ENCODE assay signal across 11 mouse cellular contexts in the genomic region with DNA sequence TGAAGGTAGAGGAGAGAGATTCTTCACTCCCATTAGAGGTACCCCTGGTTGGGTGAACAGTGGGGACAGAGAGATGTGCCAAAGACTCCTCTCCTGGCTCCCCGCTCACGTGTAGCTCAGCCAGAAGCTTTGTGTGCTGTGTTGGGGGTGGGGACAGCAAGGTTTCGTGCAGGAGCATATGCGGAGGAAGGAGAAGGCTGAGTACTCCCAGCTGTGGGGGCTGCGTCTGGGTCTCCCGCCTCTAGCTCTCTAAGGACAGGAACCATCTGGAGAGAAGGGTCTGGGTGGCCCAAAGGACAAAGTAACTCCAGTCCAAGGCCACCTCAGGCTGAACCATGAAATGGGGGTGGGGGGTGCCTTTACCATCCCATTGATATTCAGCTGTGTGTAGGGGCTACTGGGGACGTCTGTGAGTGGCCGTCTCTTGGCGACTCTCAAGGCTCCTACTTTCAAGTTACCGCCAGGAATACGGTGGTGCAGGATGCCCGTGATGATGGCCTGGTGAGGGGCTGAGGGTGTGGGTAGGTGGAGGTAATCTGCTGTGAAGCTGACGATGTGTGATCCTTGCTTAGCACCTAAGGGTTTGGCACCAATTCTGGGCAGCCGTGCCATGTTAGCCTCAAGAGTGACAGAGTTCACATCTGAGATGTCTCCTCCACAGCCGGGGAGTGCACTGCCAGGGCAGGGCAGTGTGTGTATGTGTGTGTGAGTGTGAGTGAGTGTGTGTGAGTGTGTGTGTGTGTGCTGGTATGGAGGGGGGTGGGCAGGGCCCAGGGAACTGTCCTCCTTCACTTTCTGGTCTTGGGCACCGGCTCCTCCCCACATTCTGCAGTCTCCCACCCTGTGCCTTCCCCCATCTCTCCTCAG. TPM values are rescaled to one million over a fixed set of nuclear protein-coding genes. Genes with fewer than 3 reads are reported as not detected.
DNase-seq lines count a peak whose midpoint lies in the region; ATAC-seq and TF ChIP-seq lines count a peak whose summit lies in the region.
"Had no signal": no experiment of that assay in that cellular context is flagged by ENCODE, and none has a peak within 500 bp of the region (broad histone marks: within the 10 kb centered on the region; RNA-seq: fewer than 3 reads in every experiment).

No protein-coding gene starts in this region.

- 52% methylated on average over 16 of the region's 16 CpGs for WGBS in heart, embryonic 10.5 days
- 66% methylated on average over 16 of the region's 16 CpGs for WGBS in midbrain, embryonic 11.5 days
- 71% methylated on average over 16 of the region's 16 CpGs for WGBS in midbrain, embryonic 13.5 days
- 22% methylated on average over 16 of the region's 16 CpGs for WGBS in lung, embryonic 14.5 days
- WGBS in hindbrain, embryonic 10.5 days, result 64% methylated on average over 16 of the region's 16 CpGs

- peak overlapping the region; percentile 74 for H3K27ac ChIP-seq in heart, embryonic 10.5 days
- no peak overlapping the region for H3K27ac ChIP-seq in midbrain, embryonic 11.5 days (ENCODE audit: low read depth, low read length)
- H3K27ac ChIP-seq in midbrain, embryonic 13.5 days, result no peak overlapping the region
- peak overlapping the region; percentile 93 for H3K27ac ChIP-seq in lung, embryonic 14.5 days (ENCODE audit: low read depth)
- no peak overlapping the region; the same call in 1 of the 2 replicates for H3K27ac ChIP-seq in hindbrain, embryonic 10.5 days
- H3K27ac ChIP-seq: hindbrain, embryonic 14.5 days; left cerebral cortex, adult 2 months had no signal

- peaks cover 39% of the 10 kb centered on the region for H3K4me1 ChIP-seq in heart, embryonic 10.5 days
- H3K4me1 ChIP-seq in midbrain, embryonic 11.5 days (ENCODE audit: control insufficient read depth, insufficient read depth, low read length), result no peaks in the 10 kb centered on the region
- H3K4me1 ChIP-seq in midbrain, embryonic 13.5 days (replicated peaks), result peaks cover 6% of the 10 kb centered on the region; the same call in 1 of the 2 replicates
- peaks cover 9% of the 10 kb centered on the region for H3K4me1 ChIP-seq in lung, embryonic 14.5 days (ENCODE audit: insufficient read depth)
- peaks cover 16% of the 10 kb centered on the region for H3K4me1 ChIP-seq in hindbrain, embryonic 10.5 days (replicated peaks)

- no peak for ATAC-seq in midbrain, embryonic 11.5 days (ENCODE audit: low FRiP score)
- ATAC-seq in midbrain, embryonic 13.5 days, result no peak
- ATAC-seq in lung, embryonic 14.5 days (ENCODE audit: insufficient read depth), result peak; percentile 77
- ATAC-seq in megakaryocyte, adult 5-6 weeks (ENCODE audit: poor library complexity, severe bottlenecking), result no peak

- TF ChIP-seq CTCF in lung, embryonic 14.5 days (IDR thresholded peaks at IDR 0.05; ENCODE audit: low read depth), result no peak

- H3K4me2 ChIP-seq in midbrain, embryonic 11.5 days, result no peak overlapping the region
- H3K4me2 ChIP-seq in midbrain, embryonic 13.5 days (replicated peaks), result no peak overlapping the region
- H3K4me2 ChIP-seq in lung, embryonic 14.5 days, result peak overlapping the region; percentile 61
- H3K4me2 ChIP-seq: hindbrain, embryonic 14.5 days had no signal

- H3K4me3 ChIP-seq in heart, embryonic 10.5 days, result no peak overlapping the region; the same call in 1 of the 2 replicates
- H3K4me3 ChIP-seq in midbrain, embryonic 11.5 days (ENCODE audit: low read depth, low read length), result no peak overlapping the region
- no peak overlapping the region for H3K4me3 ChIP-seq in midbrain, embryonic 13.5 days (replicated peaks)
- H3K4me3 ChIP-seq in lung, embryonic 14.5 days (ENCODE audit: low read depth, low read length), result peak overlapping the region; percentile 40
- no peak overlapping the region for H3K4me3 ChIP-seq in hindbrain, embryonic 10.5 days
- H3K4me3 ChIP-seq: left cerebral cortex, adult 2 months had no signal

- no peak for DNase-seq in heart, embryonic 10.5 days (ENCODE audit: low spot score)
- DNase-seq in heart, postnatal 36 days, result no peak
- peak; percentile 59 for DNase-seq in midbrain, embryonic 11.5 days (ENCODE audit: low spot score, missing footprints)
- DNase-seq in lung, embryonic 14.5 days, result peak; percentile 93
- no peak for DNase-seq in hindbrain, embryonic 10.5 days (ENCODE audit: low spot score)
- no peak for DNase-seq in thymus, postnatal 36 days
- DNase-seq: retina, postnatal 1 day had no signal

- H3K9me3 ChIP-seq in heart, embryonic 10.5 days, result no peaks in the 10 kb centered on the region
- H3K9me3 ChIP-seq in midbrain, embryonic 11.5 days (ENCODE audit: control insufficient read depth, low read length), result no peaks in the 10 kb centered on the region
- no peaks in the 10 kb centered on the region for H3K9me3 ChIP-seq in midbrain, embryonic 13.5 days
- no peaks in the 10 kb centered on the region for H3K9me3 ChIP-seq in lung, embryonic 14.5 days (ENCODE audit: low read depth, low read length)
- H3K9me3 ChIP-seq in hindbrain, embryonic 10.5 days, result no peaks in the 10 kb centered on the region

- intact Hi-C loops in heart, postnatal 36 days (cut with DNase I), result no loop called here

- H3K27me3 ChIP-seq in heart, embryonic 10.5 days (ENCODE audit: insufficient read depth, poor library complexity, severe bottlenecking), result no peaks in the 10 kb centered on the region
- H3K27me3 ChIP-seq in midbrain, embryonic 11.5 days (ENCODE audit: control insufficient read depth, insufficient read depth, low read length), result no peaks in the 10 kb centered on the region
- no peaks in the 10 kb centered on the region for H3K27me3 ChIP-seq in midbrain, embryonic 13.5 days
- H3K27me3 ChIP-seq in lung, embryonic 14.5 days (ENCODE audit: insufficient read depth, low read length), result no peaks in the 10 kb centered on the region
- H3K27me3 ChIP-seq in hindbrain, embryonic 10.5 days (ENCODE audit: insufficient read depth, poor library complexity, severe bottlenecking), result no peaks in the 10 kb centered on the region

- no peak overlapping the region for H3K9ac ChIP-seq in midbrain, embryonic 11.5 days (ENCODE audit: low read length)
- H3K9ac ChIP-seq in midbrain, embryonic 13.5 days (replicated peaks), result no peak overlapping the region
- peak overlapping the region; percentile 58 for H3K9ac ChIP-seq in lung, embryonic 14.5 days
- H3K9ac ChIP-seq: hindbrain, embryonic 14.5 days had no signal

- H3K36me3 ChIP-seq in heart, embryonic 10.5 days, result peaks cover 29% of the 10 kb centered on the region
- peaks cover 1% of the 10 kb centered on the region; the same call in 1 of the 2 replicates for H3K36me3 ChIP-seq in midbrain, embryonic 11.5 days (ENCODE audit: control insufficient read depth, insufficient read depth, low read length)
- H3K36me3 ChIP-seq in midbrain, embryonic 13.5 days, result peaks cover 38% of the 10 kb centered on the region
- peaks cover 29% of the 10 kb centered on the region for H3K36me3 ChIP-seq in lung, embryonic 14.5 days (ENCODE audit: insufficient read depth)
- peaks cover 31% of the 10 kb centered on the region for H3K36me3 ChIP-seq in hindbrain, embryonic 10.5 days

RNA-seq across cellular contexts. Expression of a gene that starts 1.2 kb away (rescaled TPM):
- 0.49 and 1.8 TPM in 2 replicates for polyA plus RNA-seq in heart, embryonic 10.5 days (2016; fragmentation: Nextera tagmentation; extraction: Ambion mirVana)
- 1 to 10 TPM in 1 of 2 experiments, under 1 TPM in 1; 0.94 to 1.4 TPM for total RNA-seq in heart, postnatal 36 days (2021)
- 0.33 TPM in 1 of 2 replicates, not detected in the other for polyA plus RNA-seq in midbrain, embryonic 11.5 days (2014; fragmentation: Nextera tagmentation; extraction: Ambion mirVana)
- polyA plus RNA-seq in midbrain, embryonic 13.5 days (2015; fragmentation: Nextera tagmentation; extraction: Ambion mirVana), result 0.26 and 0.46 TPM in 2 replicates
- polyA plus RNA-seq in lung, embryonic 14.5 days (2014; fragmentation: Nextera tagmentation; extraction: Ambion mirVana), result 41.0 and 41.4 TPM in 2 replicates
- not detected in 2 replicates for total RNA-seq in megakaryocyte, adult 5-6 weeks (2015)
- not detected in 2 replicates for total RNA-seq in megakaryocyte, adult 5-6 weeks (2017)
- 0.27 and 0.39 TPM in 2 replicates for polyA plus RNA-seq in hindbrain, embryonic 10.5 days (2016; fragmentation: Nextera tagmentation; extraction: Ambion mirVana)

RNA-seq across cellular contexts. Expression of a gene that starts 10.2 kb away (rescaled TPM):
- 59.5 and 77.0 TPM in 2 replicates for polyA plus RNA-seq in heart, embryonic 10.5 days (2016; fragmentation: Nextera tagmentation; extraction: Ambion mirVana)
- 10 to 100 TPM; 23.7 to 23.9 TPM for total RNA-seq in heart, postnatal 36 days (2021)
- polyA plus RNA-seq in midbrain, embryonic 11.5 days (2014; fragmentation: Nextera tagmentation; extraction: Ambion mirVana), result 57.9 and 67.4 TPM in 2 replicates
- 79.1 and 82.8 TPM in 2 replicates for polyA plus RNA-seq in midbrain, embryonic 13.5 days (2015; fragmentation: Nextera tagmentation; extraction: Ambion mirVana)
- 59.1 and 64.7 TPM in 2 replicates for polyA plus RNA-seq in lung, embryonic 14.5 days (2014; fragmentation: Nextera tagmentation; extraction: Ambion mirVana)
- 8.2 and 12.1 TPM in 2 replicates for total RNA-seq in megakaryocyte, adult 5-6 weeks (2015)
- 53.3 and 58.0 TPM in 2 replicates for total RNA-seq in megakaryocyte, adult 5-6 weeks (2017)
- polyA plus RNA-seq in hindbrain, embryonic 10.5 days (2016; fragmentation: Nextera tagmentation; extraction: Ambion mirVana), result 79.0 and 82.1 TPM in 2 replicates

RNA-seq across cellular contexts. Expression of a gene that starts 40.2 kb away (rescaled TPM):
- 8.0 and 13.0 TPM in 2 replicates for polyA plus RNA-seq in heart, embryonic 10.5 days (2016; fragmentation: Nextera tagmentation; extraction: Ambion mirVana)
- total RNA-seq in heart, postnatal 36 days (2021), result 10 to 100 TPM in 1 of 2 experiments, 1 to 10 TPM in 1; 5.2 to 98.5 TPM
- polyA plus RNA-seq in midbrain, embryonic 11.5 days (2014; fragmentation: Nextera tagmentation; extraction: Ambion mirVana), result 1.3 TPM in 2 replicates
- 2.8 and 3.1 TPM in 2 replicates for polyA plus RNA-seq in midbrain, embryonic 13.5 days (2015; fragmentation: Nextera tagmentation; extraction: Ambion mirVana)
- 8.8 TPM in 2 replicates for polyA plus RNA-seq in lung, embryonic 14.5 days (2014; fragmentation: Nextera tagmentation; extraction: Ambion mirVana)
- total RNA-seq in megakaryocyte, adult 5-6 weeks (2015), result 42.1 and 45.0 TPM in 2 replicates
- total RNA-seq in megakaryocyte, adult 5-6 weeks (2017), result 37.0 TPM in 2 replicates
- 4.8 and 5.1 TPM in 2 replicates for polyA plus RNA-seq in hindbrain, embryonic 10.5 days (2016; fragmentation: Nextera tagmentation; extraction: Ambion mirVana)

Comparison
In these comparisons a context has a peak if more than half of its experiments do, and no peak if none do; other contexts are left out.
1. DNase-seq: peak in midbrain, embryonic 11.5 days (single experiment) and lung, embryonic 14.5 days (single experiment); none in heart, embryonic 10.5 days (single experiment), heart, postnatal 36 days (0 of 2), hindbrain, embryonic 10.5 days (single experiment) and thymus, postnatal 36 days (0 of 2).
2. H3K27ac ChIP-seq: peak in heart, embryonic 10.5 days (single experiment) and lung, embryonic 14.5 days (single experiment); none in midbrain, embryonic 11.5 days (single experiment), midbrain, embryonic 13.5 days (single experiment) and hindbrain, embryonic 10.5 days (single experiment).
3. RNA of a gene that starts 1.2 kb away (polyA plus RNA-seq): 41.0 to 41.4 TPM in lung, embryonic 14.5 days; 0.49 to 1.8 TPM in heart, embryonic 10.5 days, 0.27 to 0.39 TPM in hindbrain, embryonic 10.5 days, 0.26 to 0.46 TPM in midbrain, embryonic 13.5 days and 0.33 TPM in midbrain, embryonic 11.5 days; every median in the first group is over 10 times any median in the second.